Mouse (Mus musculus): ENCODE measurements around the gene Srgap1. TPM values are rescaled to one million over a fixed set of nuclear protein-coding genes. Genes with fewer than 3 reads are reported as not detected.

The Srgap1 gene
- polyA plus RNA-seq, 1 experiment, result 1.2 TPM

DNA sequence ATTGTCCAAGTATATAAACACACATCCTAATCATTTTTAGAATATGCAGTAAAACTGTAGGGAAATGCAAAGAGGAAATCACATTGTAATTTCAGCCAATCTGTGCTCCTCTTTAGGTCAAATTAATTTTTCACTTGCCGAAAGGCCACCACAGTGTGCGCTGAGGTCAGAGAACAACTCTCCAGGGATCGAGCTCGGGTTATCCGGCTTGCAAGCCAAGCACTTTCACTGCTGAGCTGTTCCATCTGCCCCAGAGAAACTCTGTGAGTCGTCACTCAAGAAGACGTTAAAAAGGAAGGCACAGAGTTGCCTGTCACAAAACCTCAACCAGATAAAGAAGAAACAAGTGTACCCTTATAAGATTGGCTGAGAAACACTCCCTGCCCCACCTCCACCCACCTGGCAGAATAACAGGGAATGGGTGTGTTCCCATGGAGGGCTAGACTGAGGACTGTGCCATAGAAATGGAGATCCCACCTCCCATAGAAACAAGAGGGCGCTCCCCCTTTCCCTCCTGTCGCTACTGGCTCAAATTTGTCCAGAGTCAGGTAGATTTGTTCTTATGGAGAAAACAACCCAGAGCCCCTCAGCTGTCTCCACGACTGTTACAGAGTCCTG is 63.0 kb downstream of the Srgap1 start:
- no peaks in the 10 kb centered on the region for H3K27me3 ChIP-seq (ENCODE audit: control insufficient read depth, insufficient read depth, insufficient read length)
- TF ChIP-seq USF1 (IDR thresholded peaks at IDR 0.05; ENCODE audit: low read depth), result no peak
- TF ChIP-seq CEBPB (IDR thresholded peaks at IDR 0.05; ENCODE audit: insufficient read depth, poor library complexity, severe bottlenecking), result no peak
- no peak for TF ChIP-seq REST (IDR thresholded peaks at IDR 0.05; ENCODE audit: insufficient read depth, insufficient read length)
- TF ChIP-seq TCF3 (IDR thresholded peaks at IDR 0.05; ENCODE audit: insufficient read length, low read depth), result no peak
- no peak for TF ChIP-seq TCF12 (IDR thresholded peaks at IDR 0.05; ENCODE audit: insufficient read depth, poor library complexity, severe bottlenecking)
- TF ChIP-seq POLR2AphosphoS2 (IDR thresholded peaks at IDR 0.05; ENCODE audit: insufficient read length, low read depth), result no peak
- TF ChIP-seq MYOG (IDR thresholded peaks at IDR 0.05; ENCODE audit: control insufficient read depth in 1 of 3, insufficient read depth in 1 of 3, insufficient read length in 2 of 3, low read depth in 2 of 3), result no peak
- TF ChIP-seq POLR2A (IDR thresholded peaks at IDR 0.05; ENCODE audit: insufficient read length, low read depth), result no peak
- TF ChIP-seq SRF (IDR thresholded peaks at IDR 0.05; ENCODE audit: control insufficient read depth, insufficient read length, low read depth), result no peak
- TF ChIP-seq E2F4 (IDR thresholded peaks at IDR 0.05; ENCODE audit: insufficient read depth), result no peak
- TF ChIP-seq MYOD1 (IDR thresholded peaks at IDR 0.05; ENCODE audit: control insufficient read depth in 1 of 3, insufficient read length in 2 of 3, low read depth in 2 of 3), result no peak
- TF ChIP-seq MAX (IDR thresholded peaks at IDR 0.05; ENCODE audit: low read depth), result no peak
- H3K36me3 ChIP-seq (ENCODE audit: control insufficient read depth, insufficient read depth), result no peaks in the 10 kb centered on the region
- no peaks in the 10 kb centered on the region for H3K79me2 ChIP-seq (ENCODE audit: control insufficient read depth, insufficient read depth)
- H3K4me3 ChIP-seq, result no peak overlapping the region
- H3ac ChIP-seq (ENCODE audit: control insufficient read depth, insufficient read length), result no peak overlapping the region
- no peak overlapping the region for H3K4me2 ChIP-seq (ENCODE audit: low read depth)

DNA sequence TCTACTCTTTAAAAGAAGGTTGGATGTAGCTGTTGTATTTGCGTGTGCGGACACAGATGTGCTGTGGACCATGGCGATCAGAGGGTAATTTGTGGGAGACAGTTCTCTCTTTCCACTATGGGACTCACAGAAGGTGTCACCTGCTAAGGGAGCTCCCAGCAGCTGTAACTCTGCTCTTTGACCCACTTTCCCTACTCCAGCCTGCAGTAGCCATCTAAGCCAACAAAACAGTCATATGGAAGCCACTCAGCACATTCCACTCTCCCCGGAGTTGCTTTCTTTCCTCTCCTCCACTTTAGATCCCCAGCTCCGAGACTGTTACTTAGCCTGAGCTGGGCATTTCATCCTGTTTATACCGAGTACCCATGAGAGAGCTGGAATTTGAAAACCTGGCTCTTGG is 71.8 kb downstream of the Srgap1 start:
- TF ChIP-seq TCF3 (IDR thresholded peaks at IDR 0.05; ENCODE audit: insufficient read length, low read depth) (no peak), MYOD1 (IDR thresholded peaks at IDR 0.05; ENCODE audit: control insufficient read depth in 1 of 3, insufficient read length in 2 of 3, low read depth in 2 of 3) (no peak), E2F4 (IDR thresholded peaks at IDR 0.05; ENCODE audit: insufficient read depth) (no peak), POLR2A (IDR thresholded peaks at IDR 0.05; ENCODE audit: insufficient read length, low read depth) (no peak), SRF (IDR thresholded peaks at IDR 0.05; ENCODE audit: control insufficient read depth, insufficient read length, low read depth) (no peak), POLR2AphosphoS2 (IDR thresholded peaks at IDR 0.05; ENCODE audit: insufficient read length, low read depth) (no peak), TCF12 (IDR thresholded peaks at IDR 0.05; ENCODE audit: insufficient read depth, poor library complexity, severe bottlenecking) (no peak), REST (IDR thresholded peaks at IDR 0.05; ENCODE audit: insufficient read depth, insufficient read length) (no peak), CEBPB (IDR thresholded peaks at IDR 0.05; ENCODE audit: insufficient read depth, poor library complexity, severe bottlenecking) (no peak), MYOG (IDR thresholded peaks at IDR 0.05; ENCODE audit: control insufficient read depth in 1 of 3, insufficient read depth in 1 of 3, insufficient read length in 2 of 3, low read depth in 2 of 3) (no peak), USF1 (IDR thresholded peaks at IDR 0.05; ENCODE audit: low read depth) (no peak), MAX (IDR thresholded peaks at IDR 0.05; ENCODE audit: low read depth) (no peak)
- Histone ChIP-seq H3K4me3 (no peak overlapping the region), H3K36me3 (ENCODE audit: control insufficient read depth, insufficient read depth) (no peaks in the 10 kb centered on the region), H3K79me2 (ENCODE audit: control insufficient read depth, insufficient read depth) (no peaks in the 10 kb centered on the region), H3K4me2 (ENCODE audit: low read depth) (no peak overlapping the region), H3K27me3 (ENCODE audit: control insufficient read depth, insufficient read depth, insufficient read length) (no peaks in the 10 kb centered on the region), H3ac (ENCODE audit: control insufficient read depth, insufficient read length) (no peak overlapping the region)

DNA sequence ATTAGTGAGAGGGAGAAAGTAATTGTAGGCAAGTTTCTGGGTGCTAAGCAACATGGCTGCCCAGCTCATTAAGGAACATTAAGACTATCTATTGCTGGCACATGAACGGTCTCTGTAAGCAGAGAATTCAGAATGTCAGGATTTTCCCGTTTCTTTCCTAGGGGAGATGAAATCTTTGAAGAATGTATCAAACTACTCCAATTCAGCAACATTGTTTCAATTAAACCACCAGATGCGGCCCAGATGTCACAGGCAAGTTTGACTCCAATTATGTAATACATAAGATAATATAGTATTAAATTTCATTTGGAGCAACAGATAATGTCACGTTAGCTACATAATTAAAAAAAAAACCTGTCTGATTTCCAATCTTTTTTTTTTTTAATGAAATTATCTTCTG is 72.5 kb downstream of the Srgap1 start:
- no peaks in the 10 kb centered on the region for H3K27me3 ChIP-seq (ENCODE audit: control insufficient read depth, insufficient read depth, insufficient read length)
- no peaks in the 10 kb centered on the region for H3K36me3 ChIP-seq (ENCODE audit: control insufficient read depth, insufficient read depth)
- no peak overlapping the region for H3K4me3 ChIP-seq
- no peak overlapping the region for H3K4me2 ChIP-seq (ENCODE audit: low read depth)
- no peaks in the 10 kb centered on the region for H3K79me2 ChIP-seq (ENCODE audit: control insufficient read depth, insufficient read depth)
- no peak overlapping the region for H3ac ChIP-seq (ENCODE audit: control insufficient read depth, insufficient read length)
- TF ChIP-seq POLR2AphosphoS2 (IDR thresholded peaks at IDR 0.05; ENCODE audit: insufficient read length, low read depth) (no peak), TCF12 (IDR thresholded peaks at IDR 0.05; ENCODE audit: insufficient read depth, poor library complexity, severe bottlenecking) (no peak), USF1 (IDR thresholded peaks at IDR 0.05; ENCODE audit: low read depth) (no peak), MAX (IDR thresholded peaks at IDR 0.05; ENCODE audit: low read depth) (no peak), E2F4 (IDR thresholded peaks at IDR 0.05; ENCODE audit: insufficient read depth) (no peak), MYOD1 (IDR thresholded peaks at IDR 0.05; ENCODE audit: control insufficient read depth in 1 of 3, insufficient read length in 2 of 3, low read depth in 2 of 3) (no peak), CEBPB (IDR thresholded peaks at IDR 0.05; ENCODE audit: insufficient read depth, poor library complexity, severe bottlenecking) (no peak), POLR2A (IDR thresholded peaks at IDR 0.05; ENCODE audit: insufficient read length, low read depth) (no peak)

DNA sequence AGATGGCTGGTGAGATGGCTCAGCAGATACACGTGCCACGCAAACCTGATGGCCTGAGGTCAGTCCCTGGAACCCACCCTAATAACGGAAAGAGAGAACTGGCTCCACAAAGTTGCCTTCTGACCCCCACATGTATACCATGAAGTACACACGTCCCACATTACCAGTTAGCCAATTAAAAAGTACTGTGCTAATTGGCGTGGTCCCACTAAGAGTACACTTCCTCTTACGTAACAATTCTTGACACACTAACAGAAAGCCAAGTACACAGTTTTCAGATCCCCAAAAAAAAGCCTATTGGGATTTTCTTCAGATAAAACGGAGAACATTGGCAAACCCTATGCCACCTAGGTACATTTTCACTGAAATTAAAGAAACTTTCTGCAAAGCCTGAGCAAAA is 73.8 kb downstream of the Srgap1 start:
- Histone ChIP-seq H3K36me3 (ENCODE audit: control insufficient read depth, insufficient read depth) (no peaks in the 10 kb centered on the region), H3ac (ENCODE audit: control insufficient read depth, insufficient read length) (no peak overlapping the region), H3K79me2 (ENCODE audit: control insufficient read depth, insufficient read depth) (no peaks in the 10 kb centered on the region), H3K4me2 (ENCODE audit: low read depth) (no peak overlapping the region), H3K4me3 (no peak overlapping the region), H3K27me3 (ENCODE audit: control insufficient read depth, insufficient read depth, insufficient read length) (no peaks in the 10 kb centered on the region)
- TF ChIP-seq CEBPB (IDR thresholded peaks at IDR 0.05; ENCODE audit: insufficient read depth, poor library complexity, severe bottlenecking), result no peak
- TF ChIP-seq MYOG (IDR thresholded peaks at IDR 0.05; ENCODE audit: control insufficient read depth in 1 of 3, insufficient read depth in 1 of 3, insufficient read length in 2 of 3, low read depth in 2 of 3), result no peak

DNA sequence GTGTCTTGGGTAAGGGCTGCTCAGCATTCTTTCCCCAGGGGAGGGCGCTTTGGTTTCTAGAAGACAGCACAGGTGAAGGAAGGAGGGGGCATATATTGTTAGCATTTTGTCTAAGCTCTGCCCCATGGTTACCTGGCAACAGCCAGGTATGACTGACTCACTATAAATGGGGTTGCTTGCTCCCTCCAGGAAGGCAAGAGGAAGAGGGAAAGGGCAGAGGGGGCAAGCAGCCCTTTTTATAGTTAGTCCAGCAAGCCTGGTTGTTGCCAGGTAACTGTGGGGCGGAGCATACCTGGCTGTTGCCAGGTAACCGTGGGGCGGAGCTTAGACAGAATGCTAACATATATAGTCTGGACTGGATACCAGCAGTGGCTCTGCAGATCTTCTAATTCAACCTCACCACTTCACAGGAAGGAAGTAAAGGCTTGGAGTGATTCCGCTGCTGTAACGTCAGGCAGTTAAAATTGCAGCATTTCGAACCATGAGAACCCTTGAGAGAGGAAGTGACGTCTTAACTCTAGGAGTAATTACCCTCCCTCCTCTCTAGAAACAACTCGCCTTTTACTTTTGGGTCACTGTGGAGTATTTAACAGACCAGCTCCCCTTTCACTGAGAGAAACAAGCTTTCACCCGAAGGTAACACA is 74.7 kb downstream of the Srgap1 start:
- H3ac ChIP-seq (ENCODE audit: control insufficient read depth, insufficient read length), result no peak overlapping the region
- H3K4me2 ChIP-seq (ENCODE audit: low read depth), result no peak overlapping the region
- H3K79me2 ChIP-seq (ENCODE audit: control insufficient read depth, insufficient read depth), result no peaks in the 10 kb centered on the region
- H3K27me3 ChIP-seq (ENCODE audit: control insufficient read depth, insufficient read depth, insufficient read length), result no peaks in the 10 kb centered on the region
- no peak for TF ChIP-seq REST (IDR thresholded peaks at IDR 0.05; ENCODE audit: insufficient read depth, insufficient read length)
- TF ChIP-seq E2F4 (IDR thresholded peaks at IDR 0.05; ENCODE audit: insufficient read depth), result no peak
- TF ChIP-seq POLR2A (IDR thresholded peaks at IDR 0.05; ENCODE audit: insufficient read length, low read depth), result no peak
- TF ChIP-seq MAX (IDR thresholded peaks at IDR 0.05; ENCODE audit: low read depth), result no peak
- TF ChIP-seq MYOD1 (IDR thresholded peaks at IDR 0.05; ENCODE audit: control insufficient read depth in 1 of 3, insufficient read length in 2 of 3, low read depth in 2 of 3), result no peak
- TF ChIP-seq MYOG (IDR thresholded peaks at IDR 0.05; ENCODE audit: control insufficient read depth in 1 of 3, insufficient read depth in 1 of 3, insufficient read length in 2 of 3, low read depth in 2 of 3), result no peak
- no peak overlapping the region for H3K4me3 ChIP-seq
- H3K36me3 ChIP-seq (ENCODE audit: control insufficient read depth, insufficient read depth), result no peaks in the 10 kb centered on the region

Data from myocyte (in vitro differentiated cells).